Comparison of ENCODE assay signal across 19 mouse cellular contexts in the genomic region with DNA sequence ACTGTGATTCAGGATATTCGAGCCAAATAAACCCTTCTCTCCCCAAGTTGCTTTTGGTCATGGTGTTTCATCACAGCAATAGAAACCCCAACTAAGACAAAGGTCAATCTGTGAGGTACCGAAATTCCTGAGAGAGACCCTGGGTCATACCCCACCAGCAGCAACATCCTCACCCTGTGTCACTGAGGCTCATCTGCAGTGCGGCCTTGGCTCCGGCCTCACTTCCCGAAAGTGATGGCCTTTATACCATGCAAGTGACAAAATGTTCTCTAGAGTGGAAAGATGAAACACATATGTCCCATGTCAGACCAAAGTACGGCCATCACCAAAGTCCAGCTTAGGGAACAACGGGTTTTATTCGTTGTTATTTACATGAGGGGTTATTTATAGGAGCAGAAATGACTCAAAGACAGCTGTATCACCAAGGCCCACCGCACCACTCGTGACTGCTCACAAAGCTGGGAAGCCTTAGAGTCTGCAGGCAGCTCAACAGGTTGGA. TPM values are rescaled to one million over a fixed set of nuclear protein-coding genes. Genes with fewer than 3 reads are reported as not detected.
DNase-seq lines count a peak whose midpoint lies in the region; TF ChIP-seq lines count a peak whose summit lies in the region.
"Had no signal": no experiment of that assay in that cellular context is flagged by ENCODE, and none has a peak within 500 bp of the region (broad histone marks: within the 10 kb centered on the region; RNA-seq: fewer than 3 reads in every experiment).

No protein-coding gene starts in this region.

- H3K4me1 ChIP-seq in kidney, adult 2 months (ENCODE audit: control insufficient read depth, insufficient read depth, low read length): no peaks in the 10 kb centered on the region

- no peaks in the 10 kb centered on the region for H3K27me3 ChIP-seq in kidney, adult 2 months (replicated peaks; ENCODE audit: control insufficient read depth, insufficient read depth, low read length)
- H3K27me3 ChIP-seq: forebrain, embryonic 13.5 days; hindbrain, embryonic 13.5 days had no signal

- WGBS in kidney, adult 2 months: 82% methylated on average over 10 of the region's 10 CpGs

- no peak for TF ChIP-seq CTCF in kidney, adult 2 months (conservative IDR thresholded peaks at IDR 0.05; ENCODE audit: insufficient read depth, insufficient read length, low read depth, low read length)

- peak; percentile 25 for DNase-seq in cerebellum, adult 11-12 months
- DNase-seq in cerebellum, postnatal 14 days: no peak
- peak; percentile 25 for DNase-seq in kidney, adult 2 months
- no peak for DNase-seq in kidney, adult 8-10 months
- peak; percentile 24 for DNase-seq in lung, postnatal 14 days
- no peak for DNase-seq in lung, postnatal 10 days
- DNase-seq: adrenal gland, adult 8-10 months; adrenal gland, postnatal 25 days; cerebellum, postnatal 10 days; gastrocnemius, postnatal 10 days; gastrocnemius, postnatal 36 days; heart, adult 2 months; heart, postnatal 36 days had no signal

- no peak overlapping the region for H3K27ac ChIP-seq in kidney, adult 2 months (ENCODE audit: insufficient read depth, low read depth, low read length)
- H3K27ac ChIP-seq: forebrain, embryonic 10.5 days; forebrain, embryonic 13.5 days; heart, adult 2 months; hindbrain, embryonic 13.5 days had no signal

- H3K36me3 ChIP-seq in kidney, adult 2 months (ENCODE audit: control insufficient read depth, insufficient read depth, low read length): no peaks in the 10 kb centered on the region
- H3K36me3 ChIP-seq: forebrain, embryonic 10.5 days; hindbrain, embryonic 10.5 days; hindbrain, embryonic 13.5 days had no signal

- no peak overlapping the region for H3K4me3 ChIP-seq in kidney, adult 2 months (ENCODE audit: insufficient read depth, low read depth, low read length)
- H3K4me3 ChIP-seq: forebrain, embryonic 10.5 days; forebrain, embryonic 13.5 days; heart, adult 2 months; hindbrain, embryonic 10.5 days; hindbrain, embryonic 13.5 days had no signal

- no peak for TF ChIP-seq POLR2A in kidney, adult 2 months (IDR thresholded peaks at IDR 0.05; ENCODE audit: low read depth, low read length)

RNA-seq across cellular contexts. Expression of gene Ccdc187, which starts 7.7 kb away (rescaled TPM):
- 0.02 and 0.12 TPM in 2 replicates for polyA plus RNA-seq in kidney, adult 2 months (2012; rRNA removed)
- polyA plus RNA-seq: activated CD4-positive, CD25-positive, alpha-beta regulatory T cell, adult 4 months; embryonic facial prominence, embryonic 11.5 days had no signal

RNA-seq across cellular contexts. Expression of gene Gpsm1, which starts 13.3 kb away (rescaled TPM):
- 9.3 and 13.1 TPM in 2 replicates for polyA plus RNA-seq in kidney, adult 2 months (2012; rRNA removed)

RNA-seq across cellular contexts. Expression of gene Dnlz, which starts 49.9 kb away (rescaled TPM):
- 26.9 and 28.8 TPM in 2 replicates for polyA plus RNA-seq in kidney, adult 2 months (2012; rRNA removed)

RNA-seq across cellular contexts. Expression of gene Card9, which starts 58.7 kb away (rescaled TPM):
- 2.1 and 2.5 TPM in 2 replicates for polyA plus RNA-seq in kidney, adult 2 months (2012; rRNA removed)

Comparison
In these comparisons a context has a peak if more than half of its experiments do, and no peak if none do; other contexts are left out.
1. DNase-seq: peak in cerebellum, adult 11-12 months (single experiment), kidney, adult 2 months (single experiment) and lung, postnatal 14 days (single experiment); none in cerebellum, postnatal 14 days (0 of 2), kidney, adult 8-10 months (0 of 2) and lung, postnatal 10 days (single experiment).